Mouse (Mus musculus) heart, embryonic 11.5 days (tissue): Measurements from ENCODE around the gene Marveld1. TPM values are rescaled to one million over a fixed set of nuclear protein-coding genes. Genes with fewer than 3 reads are reported as not detected.
A peak's percentile ranks its signal among the peaks of the same experiment; 100 is the strongest.

Source experiments
- ATAC-seq: fragments of 200-750 bp; cut with Nextera tagmentation; replicated peaks from 2 replicates; pipeline ENCODE4 v1.8.0; 2017; ENCODE audit warnings: moderate library complexity; ENCODE audit not compliant: insufficient number of reproducible peaks, low FRiP score, low TSS enrichment
- H3K27ac ChIP-seq: fragments of 300-500 bp; sonication (generic); 2 replicates; pipeline ENCODE4 v1.5.1; 2014; ENCODE audit warnings: mild to moderate bottlenecking, low read depth, low read length
- H3K27me3 ChIP-seq: fragments of 300-500 bp; sonication (generic); 2 replicates; pipeline ENCODE4 v1.6.1; 2014; ENCODE audit warnings: mild to moderate bottlenecking, low read length, mixed read lengths; ENCODE audit not compliant: control insufficient read depth, insufficient read depth
- H3K36me3 ChIP-seq: fragments of 300-500 bp; sonication (generic); 2 replicates; pipeline ENCODE4 v1.6.1; 2014; ENCODE audit warnings: mild to moderate bottlenecking, low read length, moderate library complexity, mixed read lengths; ENCODE audit not compliant: control insufficient read depth, insufficient read depth
- H3K4me1 ChIP-seq: fragments of 300-500 bp; sonication (generic); 2 replicates; pipeline ENCODE4 v1.6.1; 2014; ENCODE audit warnings: low read length; ENCODE audit not compliant: control insufficient read depth, insufficient read depth
- H3K4me2 ChIP-seq: fragments of 300-500 bp; sonication (generic); 2 replicates; pipeline ENCODE4 v1.6.1; 2014; ENCODE audit warnings: mild to moderate bottlenecking, moderate library complexity
- H3K4me3 ChIP-seq: fragments of 300-500 bp; sonication (generic); 2 replicates; pipeline ENCODE4 v1.5.1; 2014; ENCODE audit warnings: low read depth, low read length
- H3K9ac ChIP-seq: fragments of 300-500 bp; sonication (generic); 2 replicates; pipeline ENCODE4 v1.6.1; 2014; ENCODE audit warnings: mild to moderate bottlenecking, low read depth, low read length, moderate library complexity
- H3K9me3 ChIP-seq: fragments of 300-500 bp; sonication (generic); replicated peaks from 2 replicates; pipeline ENCODE4 v1.6.1; 2016; ENCODE audit warnings: low read length; ENCODE audit not compliant: control insufficient read depth
- WGBS: fragments of 180-500 bp; shearing (Covaris S2); extraction: QIAGEN DNeasy Blood & Tissue Kit; methylation state at CpG from one replicate; pipeline ENCODE4 v1.1.7; 2014; ENCODE audit not compliant: insufficient replicate concordance; 5-methylcytosine and 5-hydroxymethylcytosine counted together
- polyA plus RNA-seq: library from polyadenylated mRNA; unstranded; fragments of >200 nt; fragmentation: Nextera tagmentation; extraction: Ambion mirVana; gene quantifications from 2 replicates; pipeline ENCODE4 v1.2.1, GENCODE M21; 2014

The Marveld1 gene
- polyA plus RNA-seq: 13.9 and 14.4 TPM in 2 replicates

DNA sequence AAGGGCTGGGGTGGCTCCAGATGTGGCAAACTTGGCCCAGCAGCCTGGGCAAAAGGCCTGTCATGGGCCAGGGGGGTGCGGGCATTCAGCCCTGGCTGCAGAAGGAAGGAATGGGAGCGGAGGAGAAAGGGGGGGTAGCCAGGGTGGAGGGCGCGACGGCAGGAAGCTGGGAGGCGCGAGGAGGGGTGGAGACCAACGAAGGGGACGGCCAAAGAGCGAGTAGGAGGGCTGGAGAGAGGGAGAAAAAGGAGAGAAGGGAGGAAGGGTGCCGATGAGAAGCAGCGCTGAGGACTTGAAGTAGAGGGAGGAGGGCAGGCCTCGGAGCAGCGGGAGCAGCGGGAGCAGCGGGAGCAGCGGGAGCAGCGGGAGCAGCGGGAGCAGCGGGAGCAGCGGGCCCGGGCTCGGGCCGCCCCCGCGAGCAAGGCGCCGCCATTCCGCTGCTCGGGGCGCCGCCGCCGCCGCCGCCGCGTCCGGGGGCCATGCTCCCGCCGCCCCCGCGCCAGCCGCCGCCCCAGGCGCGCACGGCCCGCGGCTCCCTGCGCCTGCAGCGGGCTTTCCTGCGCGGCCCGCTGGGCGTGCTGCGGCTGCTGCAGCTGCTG lies at the start of gene Marveld1:
Gene Marveld1, plus strand, starts transcription at position 231 of the 599 bp plus-strand sequence.
- under 1% methylated on average over 26 of the region's 57 CpGs for whole genome bisulfite sequencing
- Histone ChIP-seq H3K9ac (peak within 1 kb of the TSS; percentile 92), H3K4me3 (peak within 1 kb of the TSS; percentile 73), H3K4me1 (peaks cover 30% of the 10 kb centered on the region), H3K36me3 (no peaks in the 10 kb centered on the region), H3K4me2 (peak within 1 kb of the TSS; percentile 96), H3K27me3 (no peaks in the 10 kb centered on the region), H3K27ac (peak within 1 kb of the TSS; percentile 84), H3K9me3 (no peaks in the 10 kb centered on the region)
- ATAC-seq: peak; percentile 62

DNA sequence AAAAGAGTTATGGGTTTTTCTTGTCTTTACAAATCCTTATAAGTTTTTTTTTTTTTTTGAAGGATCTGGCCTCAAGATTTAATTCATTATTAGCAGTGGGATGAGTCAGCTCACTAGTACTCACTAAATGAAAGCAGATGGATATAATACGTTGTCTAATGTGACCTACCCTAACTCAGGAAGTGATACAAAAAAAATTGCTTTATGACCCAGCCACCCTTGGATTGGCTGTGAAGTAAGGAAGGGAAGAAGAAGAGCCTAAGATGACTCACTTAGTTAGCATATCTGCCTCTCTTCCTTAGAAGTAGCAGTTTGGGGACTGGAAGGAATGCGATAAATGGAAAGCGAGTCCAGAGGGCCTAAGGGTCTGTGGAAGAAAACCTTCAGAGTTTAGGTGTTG lies 47.8 kb upstream of the Marveld1 start:
- WGBS: 93% methylated on average over 3 of the region's 3 CpGs
- Histone ChIP-seq H3K27ac (no peak overlapping the region), H3K9ac (no peak overlapping the region), H3K4me1 (no peaks in the 10 kb centered on the region), H3K27me3 (no peaks in the 10 kb centered on the region), H3K9me3 (no peaks in the 10 kb centered on the region), H3K36me3 (0 out of 2 replicates have a peak, but pooled peaks cover 3% of the 10 kb centered on the region), H3K4me2 (no peak overlapping the region), H3K4me3 (no peak overlapping the region)
- no peak for ATAC-seq

DNA sequence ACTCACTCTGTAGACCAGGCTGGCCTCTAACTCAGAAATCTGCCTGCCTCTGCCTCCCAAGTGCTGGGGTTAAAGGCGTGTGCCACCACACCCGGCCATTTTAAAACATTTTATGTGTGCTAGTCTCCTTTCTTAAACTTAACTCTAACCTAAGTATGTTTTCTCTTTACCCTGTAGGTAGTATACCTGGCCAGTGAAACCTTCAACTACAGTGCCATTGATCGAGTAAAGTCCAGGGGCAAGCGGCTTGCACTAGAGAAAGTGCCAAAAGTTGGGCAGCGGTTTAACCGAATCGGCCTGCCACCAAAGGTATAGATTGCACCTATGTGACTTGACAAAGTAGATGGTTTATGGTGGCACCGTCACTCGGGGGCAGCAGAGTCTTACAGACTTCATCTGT lies 42.5 kb upstream of the Marveld1 start:
- no peak for ATAC-seq
- WGBS: 91% methylated on average over 9 of the region's 9 CpGs
- Histone ChIP-seq H3K4me2 (no peak overlapping the region), H3K27ac (no peak overlapping the region), H3K4me3 (no peak overlapping the region), H3K27me3 (no peaks in the 10 kb centered on the region), H3K9me3 (no peaks in the 10 kb centered on the region), H3K4me1 (no peaks in the 10 kb centered on the region), H3K9ac (no peak overlapping the region), H3K36me3 (peaks cover 9% of the 10 kb centered on the region)

DNA sequence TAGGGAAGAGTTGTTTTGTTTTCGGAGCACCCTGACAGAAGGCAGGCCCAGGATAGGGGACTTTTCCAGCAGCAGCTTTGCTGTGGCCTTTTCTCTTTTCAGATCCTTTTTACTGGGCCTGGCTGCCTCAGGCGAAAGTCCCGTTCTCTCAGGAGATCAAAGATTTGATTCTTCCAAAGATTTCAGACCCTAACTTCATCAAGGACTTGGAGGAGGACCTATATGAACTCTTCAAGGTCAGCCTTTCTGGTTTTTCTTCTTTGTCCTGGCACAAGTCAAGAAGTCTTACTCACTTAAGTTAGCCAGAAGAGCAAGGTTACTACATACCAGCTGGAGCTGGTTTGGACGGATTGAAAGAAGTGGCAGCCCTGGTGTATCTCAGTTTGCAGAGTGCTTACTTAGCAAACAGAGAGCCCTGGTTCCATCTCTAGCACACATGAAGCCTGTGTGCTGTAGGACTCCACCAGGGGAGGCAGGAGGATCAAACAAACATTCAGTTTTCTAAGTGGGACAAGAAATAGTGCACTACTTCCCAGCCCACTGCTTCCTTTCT lies 31.3 kb upstream of the Marveld1 start:
- Histone ChIP-seq H3K27me3 (no peaks in the 10 kb centered on the region), H3K4me2 (no peak overlapping the region), H3K4me3 (no peak overlapping the region), H3K9ac (no peak overlapping the region), H3K4me1 (no peaks in the 10 kb centered on the region), H3K27ac (no peak overlapping the region), H3K9me3 (no peaks in the 10 kb centered on the region), H3K36me3 (peaks cover 20% of the 10 kb centered on the region)
- 91% methylated on average over 4 of the region's 4 CpGs for WGBS
- no peak for ATAC-seq

DNA sequence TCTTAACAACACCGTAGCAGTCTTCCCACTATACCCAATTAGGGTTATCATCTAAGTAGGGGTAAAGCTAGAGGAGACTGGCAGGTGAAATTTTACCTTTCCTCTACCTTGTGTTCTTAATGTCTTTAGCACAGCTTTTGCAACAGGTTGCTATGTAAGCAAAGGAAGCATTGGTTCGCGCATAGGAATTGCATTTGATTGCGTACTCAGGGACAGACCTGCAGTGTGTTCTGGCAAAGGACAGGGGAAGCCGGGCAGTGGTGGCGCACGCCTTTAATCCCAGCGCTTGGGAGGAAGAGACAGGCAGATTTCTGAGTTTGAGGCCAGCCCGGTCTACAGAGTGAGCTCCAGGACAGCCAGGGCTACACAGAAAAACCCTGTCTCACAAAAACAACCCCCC lies 29.1 kb upstream of the Marveld1 start:
- H3K9ac ChIP-seq: no peak overlapping the region
- no peaks in the 10 kb centered on the region for H3K4me1 ChIP-seq
- no peaks in the 10 kb centered on the region for H3K27me3 ChIP-seq
- no peak overlapping the region for H3K4me2 ChIP-seq
- no peaks in the 10 kb centered on the region for H3K9me3 ChIP-seq
- peaks cover 27% of the 10 kb centered on the region for H3K36me3 ChIP-seq
- WGBS: 89% methylated on average over 9 of the region's 9 CpGs
- no peak for ATAC-seq
- H3K4me3 ChIP-seq: no peak overlapping the region
- H3K27ac ChIP-seq: no peak overlapping the region

DNA sequence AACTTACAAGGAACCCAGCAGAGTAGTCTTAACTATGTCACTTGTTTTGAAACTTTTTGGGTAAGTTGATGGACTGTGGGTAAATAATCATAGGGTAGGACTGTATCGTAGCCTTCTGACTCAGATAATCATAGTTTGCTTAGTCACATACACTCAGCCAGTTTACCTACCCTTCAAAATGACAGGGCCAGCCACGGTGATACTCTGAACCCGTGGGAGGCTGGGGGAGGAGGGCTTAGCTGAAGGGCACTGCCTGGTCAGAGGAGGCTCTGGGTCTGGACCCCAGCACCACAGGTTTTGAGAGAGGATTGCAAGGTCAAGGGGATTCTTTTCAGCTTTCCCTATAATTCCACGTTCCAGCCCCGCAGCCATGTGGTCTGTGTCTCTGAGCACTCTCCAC lies 28.6 kb upstream of the Marveld1 start:
- H3K4me2 ChIP-seq: no peak overlapping the region
- no peak overlapping the region for H3K4me3 ChIP-seq
- no peaks in the 10 kb centered on the region for H3K27me3 ChIP-seq
- WGBS: 80% methylated on average over 5 of the region's 5 CpGs
- no peak for ATAC-seq
- H3K9ac ChIP-seq: peak overlapping the region; percentile 40; the same call in 1 of the 2 replicates
- no peak overlapping the region for H3K27ac ChIP-seq
- H3K9me3 ChIP-seq: no peaks in the 10 kb centered on the region
- no peaks in the 10 kb centered on the region for H3K4me1 ChIP-seq
- peaks cover 24% of the 10 kb centered on the region for H3K36me3 ChIP-seq

DNA sequence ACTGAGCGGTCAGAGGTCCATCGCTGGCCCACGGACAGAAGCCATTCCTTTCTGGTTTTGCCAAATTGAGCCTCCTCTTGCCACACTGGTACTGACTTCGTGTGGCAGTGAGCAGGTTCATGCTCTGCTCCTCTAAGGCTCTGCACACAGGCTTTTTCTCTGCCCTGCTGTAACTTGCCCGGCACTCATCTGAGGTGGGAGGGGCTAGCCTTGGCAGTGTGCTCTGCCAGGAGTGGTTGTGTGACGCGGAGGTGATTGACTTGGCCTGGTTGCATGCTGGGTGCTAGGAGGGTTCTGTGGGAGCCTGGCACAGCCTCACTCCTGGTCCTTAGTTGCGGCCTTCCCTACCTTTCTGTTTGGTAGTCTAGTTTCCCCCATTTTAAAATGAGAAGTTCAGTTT lies 26.7 kb upstream of the Marveld1 start:
- Histone ChIP-seq H3K27ac (no peak overlapping the region), H3K9me3 (no peaks in the 10 kb centered on the region), H3K4me1 (no peaks in the 10 kb centered on the region), H3K36me3 (peaks cover 18% of the 10 kb centered on the region), H3K4me3 (no peak overlapping the region), H3K4me2 (no peak overlapping the region), H3K9ac (no peak overlapping the region), H3K27me3 (no peaks in the 10 kb centered on the region)
- 87% methylated on average over 8 of the region's 8 CpGs for WGBS
- ATAC-seq: no peak

DNA sequence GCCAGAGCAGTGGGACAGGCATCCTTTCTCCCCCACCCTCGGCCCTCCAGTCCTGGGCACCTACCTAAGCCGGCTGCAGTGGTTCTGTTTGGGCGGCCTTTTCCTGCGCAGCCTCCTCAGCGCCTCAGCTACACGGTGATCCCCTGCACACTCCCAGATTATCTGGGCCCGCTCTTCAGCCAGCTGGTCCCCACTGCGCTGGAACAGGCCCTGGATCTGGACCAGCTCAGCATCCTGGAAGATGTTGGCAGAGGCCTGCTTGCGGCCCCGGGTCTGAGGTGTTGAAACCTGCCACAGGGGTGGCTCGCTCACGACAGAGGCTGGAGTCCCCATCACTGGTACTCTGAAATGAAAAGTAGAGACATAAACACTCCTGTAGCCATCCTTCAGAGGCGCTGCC lies 22.5 kb upstream of the Marveld1 start:
- Histone ChIP-seq H3K4me1 (peaks cover 25% of the 10 kb centered on the region), H3K27ac (no peak overlapping the region), H3K9me3 (no peaks in the 10 kb centered on the region), H3K36me3 (peaks cover 15% of the 10 kb centered on the region), H3K4me3 (no peak overlapping the region), H3K9ac (no peak overlapping the region), H3K27me3 (no peaks in the 10 kb centered on the region), H3K4me2 (no peak overlapping the region)
- 87% methylated on average over 13 of the region's 13 CpGs for WGBS
- ATAC-seq: no peak
